Mouse (Mus musculus): ENCODE data around the gene Cfap126.

GRCm38 (mm10) chr1:171149974-171150760 lies 36.4 kb downstream of the Cfap126 start, which contains the start of the genes Sdhc and Mpz:
- TF ChIP-seq POLR2A (IDR thresholded peaks at IDR 0.05; ENCODE audit: extremely low read depth, insufficient read depth, low read length) (peak; percentile 97), CTCF (IDR thresholded peaks at IDR 0.05; ENCODE audit: extremely low read depth, insufficient read depth, low read length) (no peak)
